Mouse (Mus musculus) MEL (cell line): ENCODE data around the gene Dglucy.

Experiments
- BHLHE40 ChIP-seq: IDR thresholded peaks from 2 replicates; pipeline ENCODE4 v1.6.1; 2012; ENCODE audit warnings: low read depth, mild to moderate bottlenecking, inconsistent platforms, low read length, improper control_type of control experiment, borderline replicate concordance
- CTCF ChIP-seq, 3 experiments: IDR thresholded peaks in 2 of 3; conservative IDR thresholded peaks in 1 of 3; 2 replicates each; pipeline ENCODE4 v1.5.1; 2011 to 2012; ENCODE audit warnings: low read length in 3 of 3, low read depth in 2 of 3, mild to moderate bottlenecking in 2 of 3, improper control_type of control experiment in 1 of 3, inconsistent platforms in 1 of 3, mixed read lengths in 1 of 3, moderate library complexity in 1 of 3; ENCODE audit not compliant: control insufficient read depth in 1 of 3, insufficient read depth in 1 of 3, poor library complexity in 1 of 3, severe bottlenecking in 1 of 3
- E2F4 ChIP-seq: IDR thresholded peaks from 2 replicates; pipeline ENCODE4 v1.6.1; 2011; ENCODE audit warnings: low read depth, low read length, improper control_type of control experiment, borderline replicate concordance
- MAFK ChIP-seq: IDR thresholded peaks from 2 replicates; pipeline ENCODE4 v1.6.1; 2011; ENCODE audit warnings: low read depth, mild to moderate bottlenecking, low read length, improper control_type of control experiment, borderline replicate concordance
- POLR2A ChIP-seq, 2 experiments: IDR thresholded peaks; 2 replicates each; pipeline ENCODE4 v1.6.1; 2011 to 2012; ENCODE audit warnings: low read length in 2 of 2, mild to moderate bottlenecking in 2 of 2, control low read depth in 1 of 2, improper control_type of control experiment in 1 of 2, low read depth in 1 of 2, moderate library complexity in 1 of 2; ENCODE audit not compliant: control insufficient read depth in 1 of 2, insufficient read depth in 1 of 2, poor library complexity in 1 of 2
- UBTF ChIP-seq: IDR thresholded peaks from 2 replicates; pipeline ENCODE4 v1.6.1; 2012; ENCODE audit warnings: low read depth, mild to moderate bottlenecking, inconsistent platforms, low read length, improper control_type of control experiment, moderate library complexity, borderline replicate concordance; ENCODE audit not compliant: insufficient read depth
- ZC3H11A ChIP-seq: IDR thresholded peaks from 2 replicates; pipeline ENCODE4 v1.6.1; 2012; ENCODE audit warnings: low read depth, mild to moderate bottlenecking, inconsistent platforms, low read length, improper control_type of control experiment

- TF ChIP-seq CTCF (IDR thresholded peaks at IDR 0.05 in 2 of 3, conservative IDR thresholded peaks at IDR 0.05 in 1 of 3; ENCODE audit: control insufficient read depth in 1 of 3, insufficient read depth in 1 of 3, low read depth in 2 of 3, low read length in 3 of 3, poor library complexity in 1 of 3, severe bottlenecking in 1 of 3) (no peak), POLR2A (IDR thresholded peaks at IDR 0.05; ENCODE audit: control insufficient read depth in 1 of 2, insufficient read depth in 1 of 2, low read depth in 1 of 2, low read length in 2 of 2, poor library complexity in 1 of 2) (no peak), E2F4 (no peak), UBTF (no peak), MAFK (no peak), ZC3H11A (no peak), BHLHE40 (no peak)
Measured at GRCm38 (mm10) chr12:100735581-100735980, 43.3 kb upstream of the Dglucy start.
